Mouse (Mus musculus) liver, embryonic 15.5 days (tissue): ENCODE results near the gene Fam173b. TPM values are rescaled to one million over a fixed set of nuclear protein-coding genes. Genes with fewer than 3 reads are reported as not detected.

Experiments used
- ATAC-seq: fragments of 200-750 bp; cut with Nextera tagmentation; 2 replicates; pipeline ENCODE4 v1.8.0; 2017; ENCODE audit warnings: moderate number of reproducible peaks, mild to moderate bottlenecking, moderate library complexity; ENCODE audit not compliant: insufficient read depth
- H3K27ac ChIP-seq: fragments of 300-500 bp; sonication (generic); replicated peaks from 2 replicates; pipeline ENCODE4 v1.5.1; 2015; ENCODE audit warnings: mild to moderate bottlenecking, inconsistent platforms
- H3K27me3 ChIP-seq: fragments of 300-500 bp; sonication (generic); 2 replicates; pipeline ENCODE4 v1.6.1; 2015; ENCODE audit warnings: mild to moderate bottlenecking, inconsistent platforms
- H3K36me3 ChIP-seq: fragments of 300-500 bp; sonication (generic); replicated peaks from 2 replicates; pipeline ENCODE4 v1.6.1; 2015; ENCODE audit warnings: moderate library complexity, mild to moderate bottlenecking, inconsistent platforms
- H3K4me1 ChIP-seq: fragments of 300-500 bp; sonication (generic); replicated peaks from 2 replicates; pipeline ENCODE4 v1.6.1; 2015; ENCODE audit warnings: inconsistent platforms
- H3K4me2 ChIP-seq: fragments of 300-500 bp; sonication (generic); 2 replicates; pipeline ENCODE4 v1.6.1; 2015; ENCODE audit warnings: moderate library complexity, mild to moderate bottlenecking, inconsistent platforms
- H3K4me3 ChIP-seq: fragments of 300-500 bp; sonication (generic); replicated peaks from 2 replicates; pipeline ENCODE4 v1.5.1; 2015; ENCODE audit warnings: mild to moderate bottlenecking, inconsistent platforms
- H3K9ac ChIP-seq: fragments of 300-500 bp; sonication (generic); 2 replicates; pipeline ENCODE4 v1.6.1; 2015; ENCODE audit warnings: moderate library complexity, mild to moderate bottlenecking, inconsistent platforms
- H3K9me3 ChIP-seq: fragments of 300-500 bp; sonication (generic); replicated peaks from 2 replicates; pipeline ENCODE4 v1.6.1; 2016; ENCODE audit warnings: inconsistent platforms
- WGBS: fragments of 180-500 bp; shearing (Covaris S2); methylation state at CpG from one replicate; pipeline ENCODE4 v1.1.7; 2015; ENCODE audit warnings: mixed read lengths; ENCODE audit not compliant: insufficient replicate concordance; 5-methylcytosine and 5-hydroxymethylcytosine counted together
- polyA plus RNA-seq: library from polyadenylated mRNA; unstranded; fragments of >200 nt; fragmentation: Nextera tagmentation; extraction: Ambion mirVana; gene quantifications from 2 replicates; pipeline ENCODE4 v1.2.1, GENCODE M21; 2015

Gene Fam173b
- polyA plus RNA-seq, 1 experiment from 2014 or later: 8.3 TPM

DNA sequence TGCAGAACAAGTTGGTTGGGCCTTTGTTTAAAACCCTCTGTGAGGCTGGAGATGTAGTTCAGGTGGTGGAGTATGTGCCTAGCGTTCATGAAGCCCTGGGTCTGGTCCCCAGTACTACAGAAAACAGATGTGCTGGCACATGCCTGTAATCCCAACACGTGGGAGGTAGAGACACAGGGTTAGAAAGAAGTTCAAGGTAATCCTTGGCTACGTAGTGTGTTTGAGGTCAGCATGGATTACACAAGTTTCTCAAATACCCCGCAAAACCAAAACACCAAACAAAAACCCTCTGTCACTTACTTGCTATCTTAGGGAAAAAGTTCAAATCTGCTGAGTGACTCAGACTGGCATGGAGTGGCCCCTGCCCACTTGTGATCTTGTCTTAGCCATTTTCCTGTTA is 10.3 kb downstream of the Fam173b start:
- Histone ChIP-seq H3K4me3 (no peak overlapping the region), H3K27ac (no peak overlapping the region), H3K9ac (no peak overlapping the region), H3K4me2 (no peak overlapping the region), H3K36me3 (0 out of 2 replicates have a peak, but pooled peaks cover 7% of the 10 kb centered on the region), H3K27me3 (no peaks in the 10 kb centered on the region), H3K4me1 (0 out of 2 replicates have a peak, but pooled peaks cover under 1% of the 10 kb centered on the region), H3K9me3 (no peaks in the 10 kb centered on the region)
- WGBS: 78% methylated on average over 4 of the region's 4 CpGs
- ATAC-seq: no peak

DNA sequence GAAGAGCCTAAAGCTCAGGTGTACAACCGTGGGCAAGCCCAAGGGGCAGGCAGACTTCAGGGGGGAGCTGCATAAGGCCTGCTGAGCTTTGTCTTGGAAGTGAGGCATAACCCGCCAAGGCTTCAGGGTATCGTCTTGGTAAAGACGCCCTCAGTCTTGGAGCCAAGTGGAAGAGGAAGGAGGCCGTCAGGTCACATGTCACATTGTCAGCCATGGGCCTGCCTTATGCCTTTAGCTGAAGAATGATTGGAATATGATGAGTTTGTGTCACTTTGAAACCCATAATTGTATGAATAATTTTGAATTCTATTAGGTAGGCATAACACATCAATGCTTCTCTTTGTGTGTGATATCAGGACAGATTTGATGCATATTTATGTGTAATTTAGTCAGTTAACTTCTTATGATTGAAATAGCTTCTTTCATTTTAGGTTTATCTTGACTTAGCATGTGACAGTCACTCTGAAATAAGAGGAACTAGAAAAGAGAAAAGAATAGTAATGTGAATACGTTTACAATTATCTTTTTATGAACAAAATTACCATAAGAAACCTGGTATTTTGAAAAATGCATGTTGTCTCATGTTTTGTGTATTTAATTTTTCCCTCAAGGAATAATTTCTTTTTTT is 12.3 kb downstream of the Fam173b start:
- Histone ChIP-seq H3K27me3 (no peaks in the 10 kb centered on the region), H3K9ac (no peak overlapping the region), H3K9me3 (no peaks in the 10 kb centered on the region), H3K4me1 (no peaks in the 10 kb centered on the region), H3K4me2 (no peak overlapping the region), H3K27ac (no peak overlapping the region), H3K36me3 (peaks cover 24% of the 10 kb centered on the region), H3K4me3 (no peak overlapping the region)
- no peak for ATAC-seq
- WGBS: 73% methylated on average over 6 of the region's 6 CpGs

- H3K27me3 ChIP-seq: no peaks in the 10 kb centered on the region
- ATAC-seq: no peak
- no peak overlapping the region for H3K4me2 ChIP-seq
- no peak overlapping the region for H3K27ac ChIP-seq
- no peaks in the 10 kb centered on the region for H3K4me1 ChIP-seq
- peaks cover 29% of the 10 kb centered on the region for H3K36me3 ChIP-seq
- H3K4me3 ChIP-seq: no peak overlapping the region
- no peak overlapping the region for H3K9ac ChIP-seq
- 75% methylated on average over 2 of the region's 2 CpGs for WGBS
- no peaks in the 10 kb centered on the region for H3K9me3 ChIP-seq
Measured at GRCm38 (mm10) chr15:31614666-31615065, 13.0 kb downstream of the Fam173b start.

- Histone ChIP-seq H3K4me3 (no peak overlapping the region), H3K27me3 (no peaks in the 10 kb centered on the region), H3K9ac (no peak overlapping the region), H3K27ac (no peak overlapping the region), H3K9me3 (no peaks in the 10 kb centered on the region), H3K4me1 (no peaks in the 10 kb centered on the region), H3K36me3 (peaks cover 26% of the 10 kb centered on the region), H3K4me2 (no peak overlapping the region)
- WGBS: 82% methylated on average over 9 of the region's 9 CpGs
- ATAC-seq: no peak
Measured at GRCm38 (mm10) chr15:31617261-31617660, 15.6 kb downstream of the Fam173b start.

DNA sequence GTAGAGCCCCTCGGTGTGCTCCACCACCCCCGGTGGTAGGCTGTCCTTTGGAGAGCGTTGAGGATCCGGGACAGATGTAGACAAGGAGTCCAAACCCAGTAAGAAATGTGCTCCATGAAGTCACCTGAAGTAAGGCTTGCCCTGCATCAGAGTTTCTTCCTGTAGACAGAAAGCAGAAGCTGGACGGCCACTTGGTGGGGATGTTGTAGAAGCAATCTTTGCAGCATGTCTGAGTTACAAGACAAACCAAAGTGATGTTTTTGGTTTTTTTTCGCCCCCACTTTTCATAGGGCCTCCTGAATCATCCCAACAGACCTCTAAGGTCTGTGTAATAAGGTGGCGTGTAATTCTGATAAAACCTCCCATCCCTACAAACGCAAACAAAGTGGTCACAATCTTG is 17.9 kb downstream of the Fam173b start:
- H3K36me3 ChIP-seq: peaks cover 26% of the 10 kb centered on the region
- WGBS: 79% methylated on average over 8 of the region's 8 CpGs
- H3K9me3 ChIP-seq: no peaks in the 10 kb centered on the region
- H3K9ac ChIP-seq: no peak overlapping the region
- no peak for ATAC-seq
- H3K4me1 ChIP-seq: no peaks in the 10 kb centered on the region
- no peak overlapping the region for H3K27ac ChIP-seq
- H3K4me3 ChIP-seq: no peak overlapping the region
- no peak overlapping the region for H3K4me2 ChIP-seq
- H3K27me3 ChIP-seq: no peaks in the 10 kb centered on the region

- WGBS: 47% methylated on average over 12 of the region's 12 CpGs
- 0 out of 2 replicates have a peak overlapping the region, but pooled peaks have one; percentile 24 for H3K27ac ChIP-seq
- H3K9me3 ChIP-seq: no peaks in the 10 kb centered on the region
- no peak overlapping the region for H3K4me3 ChIP-seq
- H3K4me1 ChIP-seq: no peaks in the 10 kb centered on the region
- no peaks in the 10 kb centered on the region for H3K36me3 ChIP-seq
- no peak overlapping the region for H3K4me2 ChIP-seq
- no peak overlapping the region for H3K9ac ChIP-seq
- no peaks in the 10 kb centered on the region for H3K27me3 ChIP-seq
- no peak for ATAC-seq
Measured at GRCm38 (mm10) chr15:31627277-31628154, 25.9 kb downstream of the Fam173b start.

DNA sequence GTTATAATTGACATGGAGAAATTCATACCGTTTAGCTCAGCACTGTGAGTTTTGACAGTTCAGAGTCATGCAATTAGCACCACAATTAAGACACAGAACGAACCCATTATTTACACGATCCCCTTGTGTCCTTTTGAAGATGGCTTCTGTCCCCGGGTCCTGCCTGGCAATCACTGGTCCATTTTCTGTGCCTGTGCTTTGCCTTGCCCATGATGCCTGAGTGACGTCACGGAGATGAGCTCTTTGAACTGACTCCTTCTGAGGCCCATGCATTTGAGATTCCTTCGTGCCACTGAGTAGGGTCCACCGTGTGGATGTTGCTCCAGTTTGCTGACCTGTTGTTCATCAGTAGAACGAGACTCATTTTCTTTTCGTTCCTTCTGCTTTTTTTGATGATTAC is 26.5 kb downstream of the Fam173b start:
- WGBS: 59% methylated on average over 10 of the region's 10 CpGs
- H3K9me3 ChIP-seq: no peaks in the 10 kb centered on the region
- no peaks in the 10 kb centered on the region for H3K27me3 ChIP-seq
- no peaks in the 10 kb centered on the region for H3K36me3 ChIP-seq
- no peaks in the 10 kb centered on the region for H3K4me1 ChIP-seq
- no peak overlapping the region for H3K9ac ChIP-seq
- no peak overlapping the region for H3K4me2 ChIP-seq
- ATAC-seq: no peak
- no peak overlapping the region for H3K4me3 ChIP-seq
- H3K27ac ChIP-seq: no peak overlapping the region

- no peak overlapping the region for H3K9ac ChIP-seq
- no peaks in the 10 kb centered on the region for H3K4me1 ChIP-seq
- no peak for ATAC-seq
- no peak overlapping the region for H3K4me2 ChIP-seq
- H3K36me3 ChIP-seq: no peaks in the 10 kb centered on the region
- 71% methylated on average over 3 of the region's 3 CpGs for WGBS
- H3K9me3 ChIP-seq: no peaks in the 10 kb centered on the region
- no peak overlapping the region for H3K4me3 ChIP-seq
- no peak overlapping the region for H3K27ac ChIP-seq
- no peaks in the 10 kb centered on the region for H3K27me3 ChIP-seq
Measured at GRCm38 (mm10) chr15:31629556-31629955, 27.9 kb downstream of the Fam173b start.

- Histone ChIP-seq H3K4me2 (no peak overlapping the region), H3K9me3 (no peaks in the 10 kb centered on the region), H3K36me3 (no peaks in the 10 kb centered on the region), H3K4me1 (no peaks in the 10 kb centered on the region), H3K4me3 (no peak overlapping the region), H3K27me3 (no peaks in the 10 kb centered on the region), H3K9ac (no peak overlapping the region), H3K27ac (no peak overlapping the region)
- 80% methylated on average over 12 of the region's 12 CpGs for WGBS
- no peak for ATAC-seq
Measured at GRCm38 (mm10) chr15:31631396-31631858, 29.8 kb downstream of the Fam173b start.

DNA sequence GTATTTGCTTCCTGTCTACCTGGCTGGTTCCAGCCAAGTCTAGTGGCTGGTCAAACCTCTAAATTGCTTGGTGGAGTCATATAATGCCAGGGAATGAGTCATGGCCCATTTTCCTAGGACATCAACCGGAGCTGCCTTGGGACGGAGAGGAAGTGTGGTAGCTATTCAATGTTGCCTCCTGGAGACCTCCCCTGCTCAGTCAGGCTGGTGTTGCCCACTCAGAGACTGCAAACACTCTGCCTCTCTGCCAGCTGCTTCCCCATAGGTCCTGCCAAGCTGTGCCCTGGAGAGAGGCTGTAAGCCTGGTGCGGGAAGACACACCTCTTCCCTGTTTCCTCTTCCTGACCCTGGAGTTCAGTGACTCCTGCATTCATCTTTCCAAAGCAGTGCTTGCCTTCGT is 30.8 kb downstream of the Fam173b start:
- no peaks in the 10 kb centered on the region for H3K36me3 ChIP-seq
- H3K27me3 ChIP-seq: no peaks in the 10 kb centered on the region
- 65% methylated on average over 4 of the region's 4 CpGs for WGBS
- H3K4me1 ChIP-seq: no peaks in the 10 kb centered on the region
- H3K4me2 ChIP-seq: no peak overlapping the region
- no peak overlapping the region for H3K9ac ChIP-seq
- H3K9me3 ChIP-seq: no peaks in the 10 kb centered on the region
- H3K4me3 ChIP-seq: no peak overlapping the region
- H3K27ac ChIP-seq: no peak overlapping the region
- no peak for ATAC-seq

- H3K9me3 ChIP-seq: no peaks in the 10 kb centered on the region
- no peak overlapping the region for H3K9ac ChIP-seq
- 65% methylated on average over 6 of the region's 6 CpGs for WGBS
- H3K27ac ChIP-seq: no peak overlapping the region
- H3K4me2 ChIP-seq: no peak overlapping the region
- H3K4me3 ChIP-seq: no peak overlapping the region
- ATAC-seq: no peak
- H3K4me1 ChIP-seq: no peaks in the 10 kb centered on the region
- H3K27me3 ChIP-seq: no peaks in the 10 kb centered on the region
- no peaks in the 10 kb centered on the region for H3K36me3 ChIP-seq
Measured at GRCm38 (mm10) chr15:31634582-31634981, 32.9 kb downstream of the Fam173b start.
